Mouse (Mus musculus): Measurements from ENCODE around the gene Ppm1n.

GRCm38 (mm10) chr7:19268993-19269681 is 10.7 kb downstream of the Ppm1n start:
- no peak for TF ChIP-seq CTCF (IDR thresholded peaks at IDR 0.05; ENCODE audit: low read depth)
- TF ChIP-seq EP300 (optimal IDR thresholded peaks at IDR 0.05): no peak

All from stomach, postnatal 0 days (tissue).